Mouse (Mus musculus): ENCODE data around the gene Zfp831. TPM values are rescaled to one million over a fixed set of nuclear protein-coding genes. Genes with fewer than 3 reads are reported as not detected.

The Zfp831 gene
- polyA plus RNA-seq, 1 experiment from 2014 or later, result 0.03 TPM

DNA sequence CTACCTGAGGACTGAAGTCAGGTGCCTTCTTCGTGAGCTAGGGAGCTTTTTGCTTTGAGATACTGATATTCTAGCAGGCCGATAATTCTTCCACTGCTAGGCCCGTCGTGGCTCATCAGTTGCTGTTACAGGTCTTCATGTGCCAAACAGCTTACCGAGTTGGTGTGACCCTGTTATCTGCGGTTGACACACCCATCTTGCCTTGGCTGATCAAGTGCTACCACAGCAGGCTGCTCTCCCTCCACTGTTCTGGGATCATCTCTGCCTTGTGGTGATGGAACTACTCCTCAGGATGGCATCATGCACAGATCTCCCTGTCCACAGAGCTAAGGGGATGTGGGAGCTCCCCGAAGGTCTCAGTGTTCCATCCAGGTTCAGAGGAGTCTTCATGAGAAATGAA, 21.5 kb upstream of the Zfp831 start:
- Histone ChIP-seq H3K9me3 (ENCODE audit: control insufficient read depth, low read depth, low read length) (no peaks in the 10 kb centered on the region), H3K4me2 (replicated peaks; ENCODE audit: low read depth, low read length) (no peak overlapping the region), H3K27ac (ENCODE audit: low read length) (no peak overlapping the region), H3K9ac (replicated peaks; ENCODE audit: low read depth, low read length) (no peak overlapping the region), H3K4me1 (ENCODE audit: control insufficient read depth, insufficient read depth, low read length) (no peaks in the 10 kb centered on the region), H3K4me3 (ENCODE audit: low read depth, low read length) (no peak overlapping the region), H3K36me3 (ENCODE audit: control insufficient read depth, insufficient read depth, low read length) (no peaks in the 10 kb centered on the region), H3K27me3 (ENCODE audit: control insufficient read depth, insufficient read depth, low read length) (no peaks in the 10 kb centered on the region)
- WGBS, result 91% methylated on average over 7 of the region's 7 CpGs
- ATAC-seq (ENCODE audit: insufficient number of reproducible peaks, insufficient read depth, low FRiP score, low read depth), result no peak

DNA sequence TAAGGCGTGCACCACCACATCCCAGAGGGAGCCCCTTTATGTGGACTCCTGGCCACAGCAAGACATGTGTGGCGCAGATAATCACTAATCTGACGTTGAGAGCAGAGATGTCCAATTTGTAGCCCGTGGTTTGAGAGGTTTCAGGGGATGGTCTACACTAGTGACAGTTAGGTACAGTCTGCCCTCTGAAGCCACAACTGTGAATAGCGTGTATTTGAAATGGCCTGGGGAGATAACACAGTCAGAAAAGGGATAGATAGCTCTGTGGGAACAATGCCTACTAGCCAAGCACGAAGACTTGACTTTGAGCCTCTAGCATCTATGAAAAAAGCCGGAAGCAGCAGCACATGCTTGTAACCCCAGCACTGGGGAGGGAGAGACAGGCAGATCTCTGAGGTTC, 18.9 kb upstream of the Zfp831 start:
- no peak overlapping the region for H3K27ac ChIP-seq (ENCODE audit: low read length)
- no peaks in the 10 kb centered on the region for H3K36me3 ChIP-seq (ENCODE audit: control insufficient read depth, insufficient read depth, low read length)
- no peaks in the 10 kb centered on the region for H3K9me3 ChIP-seq (ENCODE audit: control insufficient read depth, low read depth, low read length)
- no peak overlapping the region for H3K4me2 ChIP-seq (replicated peaks; ENCODE audit: low read depth, low read length)
- no peaks in the 10 kb centered on the region for H3K4me1 ChIP-seq (ENCODE audit: control insufficient read depth, insufficient read depth, low read length)
- WGBS, result 89% methylated on average over 7 of the region's 7 CpGs
- no peaks in the 10 kb centered on the region for H3K27me3 ChIP-seq (ENCODE audit: control insufficient read depth, insufficient read depth, low read length)
- H3K9ac ChIP-seq (replicated peaks; ENCODE audit: low read depth, low read length), result no peak overlapping the region
- ATAC-seq (ENCODE audit: insufficient number of reproducible peaks, insufficient read depth, low FRiP score, low read depth), result no peak
- H3K4me3 ChIP-seq (ENCODE audit: low read depth, low read length), result no peak overlapping the region

DNA sequence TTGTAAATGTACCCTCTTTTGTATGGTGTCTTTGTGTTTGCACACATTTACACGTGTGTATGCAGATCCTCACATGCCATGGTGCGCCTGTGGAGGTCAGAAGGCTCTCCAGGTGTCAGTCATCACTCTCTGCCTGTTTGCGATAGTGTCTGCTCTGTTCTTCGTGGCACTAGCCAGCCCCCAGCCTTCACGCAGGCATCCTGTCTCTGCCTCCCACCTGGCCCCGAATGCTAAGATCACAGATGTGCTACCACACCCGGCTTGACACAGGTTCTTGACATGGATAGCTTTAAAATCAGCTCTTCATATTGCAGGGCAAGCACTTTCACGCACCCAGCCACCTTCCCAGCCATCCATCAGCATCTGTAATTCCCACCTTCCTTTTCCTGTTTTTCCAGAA, 16.3 kb upstream of the Zfp831 start:
- no peaks in the 10 kb centered on the region for H3K36me3 ChIP-seq (ENCODE audit: control insufficient read depth, insufficient read depth, low read length)
- WGBS, result 54% methylated on average over 8 of the region's 8 CpGs
- no peak for ATAC-seq (ENCODE audit: insufficient number of reproducible peaks, insufficient read depth, low FRiP score, low read depth)
- no peaks in the 10 kb centered on the region for H3K4me1 ChIP-seq (ENCODE audit: control insufficient read depth, insufficient read depth, low read length)
- no peak overlapping the region for H3K4me2 ChIP-seq (replicated peaks; ENCODE audit: low read depth, low read length)
- H3K9me3 ChIP-seq (ENCODE audit: control insufficient read depth, low read depth, low read length), result no peaks in the 10 kb centered on the region
- H3K4me3 ChIP-seq (ENCODE audit: low read depth, low read length), result no peak overlapping the region
- H3K27me3 ChIP-seq (ENCODE audit: control insufficient read depth, insufficient read depth, low read length), result no peaks in the 10 kb centered on the region
- no peak overlapping the region for H3K27ac ChIP-seq (ENCODE audit: low read length)
- H3K9ac ChIP-seq (replicated peaks; ENCODE audit: low read depth, low read length), result no peak overlapping the region

DNA sequence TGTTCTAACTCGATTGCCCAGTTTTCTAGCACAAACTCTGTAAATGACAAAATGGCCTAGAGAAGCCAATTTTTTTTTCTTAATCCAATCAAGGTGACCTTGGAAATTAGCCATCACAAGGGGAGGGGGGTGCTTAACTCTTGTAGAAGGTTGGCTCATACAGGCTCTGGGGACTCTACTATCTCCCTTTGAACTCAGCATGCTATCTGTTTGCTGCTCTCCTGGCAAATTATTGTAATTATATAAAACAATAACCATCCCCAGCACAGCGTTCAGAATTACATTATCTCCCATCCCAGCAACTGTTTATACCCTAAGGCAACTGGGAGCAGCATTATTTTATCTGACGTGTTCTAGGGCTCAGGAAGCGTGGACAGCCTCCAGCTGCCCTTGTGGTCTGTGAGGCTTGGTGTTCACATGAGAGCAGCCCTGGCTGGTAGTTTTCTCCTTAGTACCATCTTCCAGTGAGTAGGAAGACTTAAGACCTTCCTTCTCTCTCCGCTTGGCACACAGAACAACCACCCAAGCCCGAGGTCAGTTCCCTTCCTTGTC, 14.0 kb upstream of the Zfp831 start:
- H3K36me3 ChIP-seq (ENCODE audit: control insufficient read depth, insufficient read depth, low read length), result no peaks in the 10 kb centered on the region
- no peak overlapping the region for H3K4me3 ChIP-seq (ENCODE audit: low read depth, low read length)
- WGBS, result 71% methylated on average over 6 of the region's 6 CpGs
- H3K4me2 ChIP-seq (replicated peaks; ENCODE audit: low read depth, low read length), result no peak overlapping the region
- no peaks in the 10 kb centered on the region for H3K4me1 ChIP-seq (ENCODE audit: control insufficient read depth, insufficient read depth, low read length)
- no peak overlapping the region for H3K9ac ChIP-seq (replicated peaks; ENCODE audit: low read depth, low read length)
- H3K27me3 ChIP-seq (ENCODE audit: control insufficient read depth, insufficient read depth, low read length), result no peaks in the 10 kb centered on the region
- ATAC-seq (ENCODE audit: insufficient number of reproducible peaks, insufficient read depth, low FRiP score, low read depth), result no peak
- no peaks in the 10 kb centered on the region for H3K9me3 ChIP-seq (ENCODE audit: control insufficient read depth, low read depth, low read length)
- no peak overlapping the region for H3K27ac ChIP-seq (ENCODE audit: low read length)

DNA sequence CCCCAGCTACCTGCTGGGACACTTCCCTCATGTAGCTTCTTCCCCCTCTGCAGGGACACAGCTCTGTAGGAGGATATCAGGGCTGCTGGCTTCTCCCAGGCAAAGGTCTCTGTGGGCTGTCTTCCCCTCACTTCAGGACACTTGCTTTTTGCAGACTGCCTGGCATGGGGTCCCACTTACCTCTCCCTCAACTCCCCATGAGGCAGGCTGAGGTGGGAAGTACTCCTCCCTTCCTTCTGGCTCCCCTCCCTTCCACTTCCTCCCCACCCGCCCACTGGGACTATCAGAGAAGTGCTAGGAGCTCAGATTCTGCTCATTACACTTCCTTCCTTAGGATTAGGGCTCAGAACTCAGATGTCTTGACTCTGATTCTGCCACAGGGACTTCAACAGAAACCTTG, 6.6 kb upstream of the Zfp831 start:
- no peak overlapping the region for H3K27ac ChIP-seq (ENCODE audit: low read length)
- WGBS, result 47% methylated on average over 1 of the region's 1 CpGs

DNA sequence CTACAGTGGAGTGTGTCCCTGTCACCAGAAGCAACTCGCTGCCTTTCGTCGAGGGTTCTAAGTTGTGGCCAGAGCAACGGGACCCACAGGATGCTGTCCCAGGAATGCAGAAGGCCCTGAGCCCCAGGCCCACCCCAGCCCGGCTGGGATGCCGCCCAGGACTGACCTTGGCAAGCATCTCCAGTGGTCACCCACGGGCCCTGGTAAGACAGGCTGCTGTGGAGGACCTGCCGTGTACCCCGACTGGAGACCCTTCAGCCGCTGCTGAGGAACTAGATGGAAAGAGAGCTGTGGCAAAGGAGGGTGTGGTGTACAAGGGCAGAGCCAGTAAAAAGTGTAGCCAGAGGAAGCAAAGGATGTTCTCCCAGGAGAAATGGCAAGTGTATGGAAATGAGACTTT, 1.6 kb downstream of the Zfp831 start:
- Histone ChIP-seq H3K36me3 (ENCODE audit: control insufficient read depth, insufficient read depth, low read length) (no peaks in the 10 kb centered on the region), H3K4me1 (ENCODE audit: control insufficient read depth, insufficient read depth, low read length) (no peaks in the 10 kb centered on the region), H3K27ac (ENCODE audit: low read length) (no peak overlapping the region), H3K9ac (replicated peaks; ENCODE audit: low read depth, low read length) (no peak overlapping the region), H3K27me3 (ENCODE audit: control insufficient read depth, insufficient read depth, low read length) (no peaks in the 10 kb centered on the region), H3K4me2 (replicated peaks; ENCODE audit: low read depth, low read length) (no peak overlapping the region), H3K9me3 (ENCODE audit: control insufficient read depth, low read depth, low read length) (no peaks in the 10 kb centered on the region), H3K4me3 (ENCODE audit: low read depth, low read length) (no peak overlapping the region)
- 87% methylated on average over 10 of the region's 10 CpGs for WGBS
- no peak for ATAC-seq (ENCODE audit: insufficient number of reproducible peaks, insufficient read depth, low FRiP score, low read depth)

More for the DNA sequence above, 6.6 kb upstream of the Zfp831 start:
- Histone ChIP-seq H3K4me1 (ENCODE audit: control insufficient read depth, insufficient read depth, low read length) (no peaks in the 10 kb centered on the region), H3K9ac (replicated peaks; ENCODE audit: low read depth, low read length) (no peak overlapping the region), H3K4me2 (replicated peaks; ENCODE audit: low read depth, low read length) (no peak overlapping the region), H3K4me3 (ENCODE audit: low read depth, low read length) (no peak overlapping the region), H3K36me3 (ENCODE audit: control insufficient read depth, insufficient read depth, low read length) (no peaks in the 10 kb centered on the region), H3K9me3 (ENCODE audit: control insufficient read depth, low read depth, low read length) (no peaks in the 10 kb centered on the region), H3K27me3 (ENCODE audit: control insufficient read depth, insufficient read depth, low read length) (no peaks in the 10 kb centered on the region)
- ATAC-seq (ENCODE audit: insufficient number of reproducible peaks, insufficient read depth, low FRiP score, low read depth), result no peak

DNA sequence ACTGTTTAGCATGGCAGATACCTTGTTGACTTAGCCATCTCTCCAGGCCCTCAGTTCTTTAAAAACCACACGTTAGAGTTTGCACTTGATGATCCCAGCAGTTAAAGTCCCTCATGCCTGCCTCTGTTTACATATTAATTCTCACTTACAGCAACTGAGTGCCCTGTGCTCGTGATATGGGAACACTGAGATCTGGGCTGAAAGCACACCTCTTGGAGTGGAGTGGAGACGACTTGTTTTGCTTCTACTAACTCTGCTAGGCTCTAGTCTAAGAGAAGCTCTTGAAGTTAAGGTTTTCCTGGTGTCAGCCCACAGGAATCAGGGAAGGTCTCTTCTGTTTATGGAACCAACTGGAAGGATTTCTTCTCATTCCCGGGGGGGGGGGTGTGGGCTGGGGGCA, 9.5 kb downstream of the Zfp831 start:
- H3K4me1 ChIP-seq (ENCODE audit: control insufficient read depth, insufficient read depth, low read length), result no peaks in the 10 kb centered on the region
- no peak overlapping the region for H3K4me3 ChIP-seq (ENCODE audit: low read depth, low read length)
- no peaks in the 10 kb centered on the region for H3K27me3 ChIP-seq (ENCODE audit: control insufficient read depth, insufficient read depth, low read length)
- no peaks in the 10 kb centered on the region for H3K36me3 ChIP-seq (ENCODE audit: control insufficient read depth, insufficient read depth, low read length)
- H3K4me2 ChIP-seq (replicated peaks; ENCODE audit: low read depth, low read length), result no peak overlapping the region
- no peak for ATAC-seq (ENCODE audit: insufficient number of reproducible peaks, insufficient read depth, low FRiP score, low read depth)
- WGBS, result 39% methylated on average over 4 of the region's 4 CpGs
- H3K27ac ChIP-seq (ENCODE audit: low read length), result no peak overlapping the region
- no peaks in the 10 kb centered on the region for H3K9me3 ChIP-seq (ENCODE audit: control insufficient read depth, low read depth, low read length)
- H3K9ac ChIP-seq (replicated peaks; ENCODE audit: low read depth, low read length), result no peak overlapping the region

DNA sequence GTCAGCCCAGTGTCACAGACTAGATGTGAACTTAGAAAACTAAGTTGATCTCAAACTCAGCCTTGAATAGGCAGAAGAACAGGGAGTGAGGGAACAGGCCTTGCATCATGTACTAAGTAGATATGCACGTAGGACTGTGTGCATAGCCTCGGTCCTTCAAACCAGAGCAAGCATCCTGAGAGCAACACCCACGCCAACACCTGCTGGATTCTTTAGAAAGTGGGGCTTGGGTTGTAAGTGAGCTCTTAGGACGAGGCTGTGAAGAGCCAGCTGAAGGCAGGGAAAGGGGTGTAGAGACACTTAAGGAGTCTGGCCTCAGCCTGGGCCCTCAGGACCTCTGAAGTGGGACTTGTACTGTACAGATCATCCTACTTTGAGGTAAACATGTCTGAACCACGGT, 12.0 kb downstream of the Zfp831 start:
- Histone ChIP-seq H3K4me1 (ENCODE audit: control insufficient read depth, insufficient read depth, low read length) (no peaks in the 10 kb centered on the region), H3K9ac (replicated peaks; ENCODE audit: low read depth, low read length) (no peak overlapping the region), H3K36me3 (ENCODE audit: control insufficient read depth, insufficient read depth, low read length) (no peaks in the 10 kb centered on the region), H3K4me2 (replicated peaks; ENCODE audit: low read depth, low read length) (no peak overlapping the region), H3K27ac (ENCODE audit: low read length) (no peak overlapping the region), H3K4me3 (ENCODE audit: low read depth, low read length) (no peak overlapping the region), H3K9me3 (ENCODE audit: control insufficient read depth, low read depth, low read length) (no peaks in the 10 kb centered on the region), H3K27me3 (ENCODE audit: control insufficient read depth, insufficient read depth, low read length) (no peaks in the 10 kb centered on the region)
- no peak for ATAC-seq (ENCODE audit: insufficient number of reproducible peaks, insufficient read depth, low FRiP score, low read depth)
- 73% methylated on average over 5 of the region's 5 CpGs for WGBS

DNA sequence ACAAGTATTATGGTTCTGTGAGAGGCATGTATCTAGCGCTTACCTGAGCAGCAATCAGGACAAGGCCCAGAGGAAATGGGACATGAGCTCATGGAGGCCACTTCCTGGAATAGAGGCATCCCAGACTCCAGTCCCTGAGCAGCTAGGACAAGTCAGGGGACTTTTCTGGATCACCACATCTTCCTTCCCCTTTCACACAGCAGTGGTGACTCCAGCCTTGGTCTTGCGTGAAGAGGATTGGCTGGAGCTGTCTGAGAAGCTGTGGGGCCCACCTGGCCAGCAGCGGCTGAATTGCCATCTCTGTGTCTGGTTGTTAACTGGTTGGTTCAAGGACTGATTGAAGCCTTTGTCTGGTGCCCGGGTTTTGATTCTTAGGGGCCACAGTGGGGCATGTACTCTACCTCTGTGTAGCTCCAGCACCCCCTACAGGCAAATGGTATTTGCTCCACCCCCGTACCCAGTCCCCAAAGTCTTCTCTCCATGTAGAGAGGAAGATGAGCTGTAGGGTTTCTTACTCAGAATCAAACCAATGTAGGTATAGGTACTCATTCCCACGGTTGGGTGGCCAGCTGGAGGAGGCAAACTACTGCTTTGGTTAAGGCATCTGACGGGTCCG, 15.0 kb downstream of the Zfp831 start:
- H3K9ac ChIP-seq (replicated peaks; ENCODE audit: low read depth, low read length), result no peak overlapping the region
- H3K4me2 ChIP-seq (replicated peaks; ENCODE audit: low read depth, low read length), result no peak overlapping the region
- H3K27ac ChIP-seq (ENCODE audit: low read length), result no peak overlapping the region
- H3K9me3 ChIP-seq (ENCODE audit: control insufficient read depth, low read depth, low read length), result no peaks in the 10 kb centered on the region
- H3K4me3 ChIP-seq (ENCODE audit: low read depth, low read length), result no peak overlapping the region
- WGBS, result 85% methylated on average over 8 of the region's 8 CpGs
- no peak for ATAC-seq (ENCODE audit: insufficient number of reproducible peaks, insufficient read depth, low FRiP score, low read depth)
- no peaks in the 10 kb centered on the region for H3K27me3 ChIP-seq (ENCODE audit: control insufficient read depth, insufficient read depth, low read length)
- H3K36me3 ChIP-seq (ENCODE audit: control insufficient read depth, insufficient read depth, low read length), result no peaks in the 10 kb centered on the region
- H3K4me1 ChIP-seq (ENCODE audit: control insufficient read depth, insufficient read depth, low read length), result no peaks in the 10 kb centered on the region

Data from stomach, embryonic 14.5 days (tissue).